Mouse (Mus musculus) small intestine, adult 2 months (tissue): Measurements from ENCODE around the gene Syt14.

Experiments
- CTCF ChIP-seq: fragments of 200-500 bp; IDR thresholded peaks from 2 replicates; pipeline ENCODE4 v1.5.1; 2012; ENCODE audit warnings: low read depth, mild to moderate bottlenecking, control low read depth, inconsistent platforms, low read length, moderate library complexity, mixed read lengths; ENCODE audit not compliant: insufficient replicate concordance, insufficient read length; ENCODE audit errors: extremely low read depth
- POLR2A ChIP-seq: fragments of 200-500 bp; IDR thresholded peaks from 2 replicates; pipeline ENCODE4 v1.6.1; 2012; ENCODE audit warnings: low read depth, mild to moderate bottlenecking, control low read depth, inconsistent platforms, low read length, moderate library complexity

- TF ChIP-seq CTCF = no peak
- no peak for TF ChIP-seq POLR2A
These were observed 34.7 kb downstream of the Syt14 start for GRCm38 (mm10) chr1:193000908-193001307.
